Comparison of ENCODE assay signal across 14 mouse cellular contexts in genomic region chr5:5421439-5421838, GRCm38 (mm10).
"Had no signal": no experiment of that assay in that cellular context is flagged by ENCODE, and none has a peak within 500 bp of the region (broad histone marks: within the 10 kb centered on the region; RNA-seq: fewer than 3 reads in every experiment).

No protein-coding gene starts in this region.

- H3K36me3 ChIP-seq: midbrain, embryonic 10.5 days; midbrain, embryonic 13.5 days; neural tube, embryonic 13.5 days had no signal

- H3K27me3 ChIP-seq: megakaryocyte, embryonic 14.5 days; midbrain, embryonic 13.5 days; neural tube, embryonic 13.5 days had no signal

- DNase-seq: kidney, adult 18-20 months; kidney, adult 9 months; kidney, postnatal 14 days; kidney, postnatal 4 days; layer of hippocampus, adult 9-11 months; liver, postnatal 0 days; lung, embryonic 14.5 days; spleen, adult 18-20 months; thymus, adult 18-20 months; thymus, postnatal 36 days had no signal
